Comparison of ENCODE assay signal across 8 mouse cellular contexts in the genomic region with DNA sequence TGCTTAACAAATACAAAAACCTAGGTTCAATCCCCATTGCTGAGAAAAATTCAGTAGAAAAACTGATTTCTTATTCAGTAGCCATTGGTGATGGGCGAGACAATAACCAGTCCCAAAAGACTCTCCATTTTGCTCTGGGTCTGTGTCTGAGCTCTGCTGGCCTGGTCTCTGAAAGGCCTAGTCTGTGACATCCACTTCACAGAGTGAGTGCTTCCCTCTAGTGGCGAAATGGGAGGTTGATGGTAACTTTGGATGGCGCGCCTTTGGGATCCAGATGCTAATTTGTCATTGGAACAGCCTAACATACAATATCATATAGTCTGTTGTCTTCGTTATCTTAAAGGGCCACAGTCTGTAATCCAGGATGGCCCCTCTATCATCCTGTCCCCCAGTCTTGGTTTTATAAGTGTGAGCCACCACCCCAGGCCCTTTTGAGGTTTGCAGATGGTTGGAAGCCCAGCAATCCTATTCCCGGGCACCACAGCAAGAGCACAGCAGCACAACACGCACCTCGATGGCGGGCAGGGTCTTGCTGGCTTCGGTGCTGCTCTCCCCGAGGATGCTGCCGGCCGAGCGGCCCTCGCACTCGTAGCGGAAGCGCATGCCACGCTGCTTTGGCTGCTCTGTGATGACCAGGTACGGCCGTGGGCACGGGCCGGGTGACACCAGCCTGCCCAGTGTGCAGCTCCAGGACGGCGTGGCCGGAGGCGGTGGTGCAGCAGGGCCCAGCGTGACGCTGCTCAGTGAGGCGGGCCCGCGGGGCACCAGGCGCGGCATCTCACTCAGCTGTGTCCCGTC. TPM values are rescaled to one million over a fixed set of nuclear protein-coding genes. Genes with fewer than 3 reads are reported as not detected.
DNase-seq lines count a peak whose midpoint lies in the region; ATAC-seq lines count a peak whose summit lies in the region.

No protein-coding gene starts in this region.

- 10% methylated on average over 35 of the region's 35 CpGs for WGBS in limb, embryonic 10.5 days
- 4% methylated on average over 35 of the region's 35 CpGs for WGBS in midbrain, embryonic 12.5 days

- peak; percentile 84 for ATAC-seq in granulocyte monocyte progenitor cell, adult 5-6 weeks (replicated peaks; ENCODE audit: poor library complexity, severe bottlenecking)
- ATAC-seq in midbrain, embryonic 12.5 days (ENCODE audit: low FRiP score, low read depth) = peak; percentile 82

- no peaks in the 10 kb centered on the region for H3K9me3 ChIP-seq in limb, embryonic 10.5 days (replicated peaks)
- no peaks in the 10 kb centered on the region for H3K9me3 ChIP-seq in midbrain, embryonic 12.5 days

- peaks cover 7% of the 10 kb centered on the region for H3K4me1 ChIP-seq in limb, embryonic 10.5 days
- peaks cover 6% of the 10 kb centered on the region for H3K4me1 ChIP-seq in midbrain, embryonic 12.5 days

- H3K27me3 ChIP-seq in limb, embryonic 10.5 days (ENCODE audit: low read depth, poor library complexity, severe bottlenecking) = peaks cover 19% of the 10 kb centered on the region
- H3K27me3 ChIP-seq in midbrain, embryonic 12.5 days = peaks cover 15% of the 10 kb centered on the region

- DNase-seq in urinary bladder, postnatal 14 days (ENCODE audit: low spot score) = peak; percentile 81
- DNase-seq in urinary bladder, postnatal 10 days (ENCODE audit: low spot score) = no peak
- DNase-seq in embryo, embryonic 11 days = peak; percentile 92
- peak; percentile 70 for DNase-seq in kidney, adult 11 months
- DNase-seq in limb, embryonic 10.5 days (ENCODE audit: low spot score) = peak; percentile 80
- peak; percentile 34 for DNase-seq in spleen, adult 12 weeks (ENCODE audit: low spot score)

- H3K4me3 ChIP-seq in limb, embryonic 10.5 days = peak overlapping the region; percentile 46
- H3K4me3 ChIP-seq in midbrain, embryonic 12.5 days = peak overlapping the region; percentile 37

- peak overlapping the region; percentile 58 for H3K9ac ChIP-seq in midbrain, embryonic 12.5 days (replicated peaks)

- peak overlapping the region; percentile 61 for H3K4me2 ChIP-seq in midbrain, embryonic 12.5 days (replicated peaks)

- H3K27ac ChIP-seq in limb, embryonic 10.5 days = peak overlapping the region; percentile 66
- peak overlapping the region; percentile 68 for H3K27ac ChIP-seq in midbrain, embryonic 12.5 days (replicated peaks)

- no peaks in the 10 kb centered on the region for H3K36me3 ChIP-seq in limb, embryonic 10.5 days
- no peaks in the 10 kb centered on the region for H3K36me3 ChIP-seq in midbrain, embryonic 12.5 days

RNA-seq across cellular contexts. Expression of a gene that starts 10.0 kb away (rescaled TPM):
- total RNA-seq in granulocyte monocyte progenitor cell, adult 5-6 weeks (2014; fragmentation: Nextera tagmentation) = 1.2 TPM in 1 of 2 replicates, not detected in the other
- 1.4 and 1.9 TPM in 2 replicates for total RNA-seq in granulocyte monocyte progenitor cell, adult 5-6 weeks (2017)
- 3.8 and 4.2 TPM in 2 replicates for polyA plus RNA-seq in limb, embryonic 10.5 days (2016; fragmentation: Nextera tagmentation; extraction: Ambion mirVana)
- polyA plus RNA-seq in midbrain, embryonic 12.5 days (2016; fragmentation: Nextera tagmentation; extraction: Ambion mirVana) = 4.2 and 4.9 TPM in 2 replicates

RNA-seq across cellular contexts. Expression of a gene that starts 14.9 kb away (rescaled TPM):
- 24.2 and 40.8 TPM in 2 replicates for total RNA-seq in granulocyte monocyte progenitor cell, adult 5-6 weeks (2014; fragmentation: Nextera tagmentation)
- 19.6 TPM in 2 replicates for total RNA-seq in granulocyte monocyte progenitor cell, adult 5-6 weeks (2017)
- polyA plus RNA-seq in limb, embryonic 10.5 days (2016; fragmentation: Nextera tagmentation; extraction: Ambion mirVana) = 59.0 and 63.4 TPM in 2 replicates
- polyA plus RNA-seq in midbrain, embryonic 12.5 days (2016; fragmentation: Nextera tagmentation; extraction: Ambion mirVana) = 71.7 and 74.3 TPM in 2 replicates

RNA-seq across cellular contexts. Expression of a gene that starts 41.8 kb away (rescaled TPM):
- total RNA-seq in granulocyte monocyte progenitor cell, adult 5-6 weeks (2014; fragmentation: Nextera tagmentation) = 66.1 and 70.9 TPM in 2 replicates
- 37.8 and 44.3 TPM in 2 replicates for total RNA-seq in granulocyte monocyte progenitor cell, adult 5-6 weeks (2017)
- polyA plus RNA-seq in limb, embryonic 10.5 days (2016; fragmentation: Nextera tagmentation; extraction: Ambion mirVana) = 196 and 201 TPM in 2 replicates
- polyA plus RNA-seq in midbrain, embryonic 12.5 days (2016; fragmentation: Nextera tagmentation; extraction: Ambion mirVana) = 129 and 132 TPM in 2 replicates

RNA-seq across cellular contexts. Expression of a gene that starts 42.1 kb away (rescaled TPM):
- 3.9 and 7.0 TPM in 2 replicates for total RNA-seq in granulocyte monocyte progenitor cell, adult 5-6 weeks (2014; fragmentation: Nextera tagmentation)
- 3.8 and 3.9 TPM in 2 replicates for total RNA-seq in granulocyte monocyte progenitor cell, adult 5-6 weeks (2017)
- polyA plus RNA-seq in limb, embryonic 10.5 days (2016; fragmentation: Nextera tagmentation; extraction: Ambion mirVana) = 0.71 and 0.93 TPM in 2 replicates
- polyA plus RNA-seq in midbrain, embryonic 12.5 days (2016; fragmentation: Nextera tagmentation; extraction: Ambion mirVana) = 0.14 and 0.27 TPM in 2 replicates

RNA-seq across cellular contexts. Expression of a gene that starts 45.6 kb away (rescaled TPM):
- 29.9 and 41.7 TPM in 2 replicates for total RNA-seq in granulocyte monocyte progenitor cell, adult 5-6 weeks (2014; fragmentation: Nextera tagmentation)
- 32.0 and 36.5 TPM in 2 replicates for total RNA-seq in granulocyte monocyte progenitor cell, adult 5-6 weeks (2017)
- 84.5 and 86.3 TPM in 2 replicates for polyA plus RNA-seq in limb, embryonic 10.5 days (2016; fragmentation: Nextera tagmentation; extraction: Ambion mirVana)
- 103 and 106 TPM in 2 replicates for polyA plus RNA-seq in midbrain, embryonic 12.5 days (2016; fragmentation: Nextera tagmentation; extraction: Ambion mirVana)
